Mouse (Mus musculus) heart, embryonic 14.5 days (tissue): Measurements from ENCODE around the gene Gpa33. TPM values are rescaled to one million over a fixed set of nuclear protein-coding genes. Genes with fewer than 3 reads are reported as not detected.

ENCODE experiments used
- ATAC-seq: fragments of 200-750 bp; cut with Nextera tagmentation; 2 replicates; pipeline ENCODE4 v1.8.0; 2017; ENCODE audit warnings: low read depth, moderate TSS enrichment; ENCODE audit not compliant: insufficient number of reproducible peaks, insufficient read depth, low FRiP score
- H3K27ac ChIP-seq, 2 experiments: fragments of 200-500 bp in 1 of 2; fragments of 300-500 bp in 1 of 2; sonication (generic) in 1 of 2; replicated peaks in 1 of 2; 2 replicates each; pipeline ENCODE4 v1.5.1; 2012 to 2014; ENCODE audit warnings: low read depth in 2 of 2, low read length in 2 of 2, control low read depth in 1 of 2, mild to moderate bottlenecking in 1 of 2, mixed read lengths in 1 of 2; ENCODE audit not compliant: control insufficient read depth in 1 of 2, insufficient read depth in 1 of 2
- H3K27me3 ChIP-seq: fragments of 300-500 bp; sonication (generic); 2 replicates; pipeline ENCODE4 v1.6.1; 2014; ENCODE audit warnings: mild to moderate bottlenecking, low read length, control low read depth; ENCODE audit not compliant: control insufficient read depth, insufficient read depth
- H3K36me3 ChIP-seq: fragments of 300-500 bp; sonication (generic); 2 replicates; pipeline ENCODE4 v1.6.1; 2014; ENCODE audit warnings: mild to moderate bottlenecking, control low read depth, low read length, mixed read lengths; ENCODE audit not compliant: control insufficient read depth, insufficient read depth
- H3K4me1 ChIP-seq, 2 experiments: fragments of 200-500 bp in 1 of 2; fragments of 300-500 bp in 1 of 2; sonication (generic) in 1 of 2; 2 replicates each; pipeline ENCODE4 v1.6.1; 2012 to 2014; ENCODE audit warnings: low read length in 2 of 2, control low read depth in 1 of 2, mixed read lengths in 1 of 2; ENCODE audit not compliant: control insufficient read depth in 2 of 2, insufficient read depth in 2 of 2
- H3K4me2 ChIP-seq: fragments of 300-500 bp; sonication (generic); 2 replicates; pipeline ENCODE4 v1.6.1; 2014; ENCODE audit warnings: mild to moderate bottlenecking, low read length
- H3K4me3 ChIP-seq, 2 experiments: fragments of 200-500 bp in 1 of 2; fragments of 300-500 bp in 1 of 2; sonication (generic) in 1 of 2; 2 replicates each; pipeline ENCODE4 v1.5.1; 2012 to 2014; ENCODE audit warnings: low read length in 2 of 2, mild to moderate bottlenecking in 2 of 2, control low read depth in 1 of 2, low read depth in 1 of 2, moderate library complexity in 1 of 2; ENCODE audit not compliant: control insufficient read depth in 1 of 2, insufficient read depth in 1 of 2
- H3K9ac ChIP-seq: fragments of 300-500 bp; sonication (generic); 2 replicates; pipeline ENCODE4 v1.6.1; 2014; ENCODE audit warnings: mild to moderate bottlenecking, low read length
- H3K9me3 ChIP-seq: fragments of 300-500 bp; sonication (generic); 2 replicates; pipeline ENCODE4 v1.6.1; 2016; ENCODE audit warnings: low read length, control low read depth; ENCODE audit not compliant: control insufficient read depth
- WGBS: fragments of 180-500 bp; shearing (Covaris S2); extraction: QIAGEN DNeasy Blood & Tissue Kit; methylation state at CpG from one replicate; pipeline ENCODE4 v1.1.7; 2014; 5-methylcytosine and 5-hydroxymethylcytosine counted together
- polyA plus RNA-seq: library from polyadenylated mRNA; unstranded; fragments of >200 nt; fragmentation: Nextera tagmentation; extraction: Ambion mirVana; gene quantifications from 2 replicates; pipeline ENCODE4 v1.2.1, GENCODE M21; 2014

Gpa33 gene
- polyA plus RNA-seq, 1 experiment from 2014 or later: 0.18 TPM

DNA sequence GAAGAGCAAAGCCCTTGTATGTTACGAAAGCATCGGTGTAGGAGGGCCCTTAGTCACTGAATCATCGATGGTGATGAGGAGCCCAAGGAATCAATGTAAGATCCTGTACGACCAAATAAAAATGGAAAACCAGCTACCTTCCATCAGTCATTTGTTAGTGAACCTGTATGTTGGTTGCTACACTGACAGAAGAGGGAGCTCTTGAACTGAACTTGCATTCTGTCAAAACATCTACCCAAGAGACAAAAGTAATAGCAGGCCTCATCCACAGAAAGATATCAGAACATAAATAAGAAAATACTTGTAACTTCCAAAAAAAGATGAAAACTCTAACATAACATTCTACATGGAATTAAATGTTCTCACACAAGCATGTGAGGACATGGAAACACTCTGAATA lies 84.1 kb downstream of the Gpa33 start:
- Histone ChIP-seq H3K4me3 (no peak overlapping the region), H3K36me3 (no peaks in the 10 kb centered on the region), H3K27ac (no peak overlapping the region), H3K4me2 (no peak overlapping the region), H3K27me3 (no peaks in the 10 kb centered on the region), H3K9ac (no peak overlapping the region), H3K4me1 (no peaks in the 10 kb centered on the region; a peak in 1 of 4 replicates), H3K9me3 (no peaks in the 10 kb centered on the region)
- ATAC-seq: no peak
- WGBS: 83% methylated on average over 4 of the region's 4 CpGs

Other genes starting within 250 kb of the Gpa33 start
- 10.6 and 12.1 TPM in 2 replicates for gene Pou2f1, start 127.6 kb upstream of the Gpa33 start, polyA plus RNA-seq
- gene Dusp27, start 2.3 kb upstream of the Gpa33 start, polyA plus RNA-seq: 41.1 and 43.3 TPM in 2 replicates
- gene Mael, start 108.5 kb downstream of the Gpa33 start, polyA plus RNA-seq: 0.12 TPM in 1 of 2 replicates, not detected in the other
- gene Ildr2, start 123.9 kb downstream of the Gpa33 start, polyA plus RNA-seq: 1.5 and 1.7 TPM in 2 replicates
- 33.3 and 34.7 TPM in 2 replicates for gene Tada1, start 248.9 kb downstream of the Gpa33 start, polyA plus RNA-seq